Mouse (Mus musculus): ENCODE measurements around the gene Ttc33. TPM values are rescaled to one million over a fixed set of nuclear protein-coding genes. Genes with fewer than 3 reads are reported as not detected.
A peak's percentile ranks its signal among the peaks of the same experiment; 100 is the strongest.

Gene Ttc33
- total and polyA plus RNA-seq, 3 experiments = 14.8 to 63.5 (median 47.8) TPM

DNA sequence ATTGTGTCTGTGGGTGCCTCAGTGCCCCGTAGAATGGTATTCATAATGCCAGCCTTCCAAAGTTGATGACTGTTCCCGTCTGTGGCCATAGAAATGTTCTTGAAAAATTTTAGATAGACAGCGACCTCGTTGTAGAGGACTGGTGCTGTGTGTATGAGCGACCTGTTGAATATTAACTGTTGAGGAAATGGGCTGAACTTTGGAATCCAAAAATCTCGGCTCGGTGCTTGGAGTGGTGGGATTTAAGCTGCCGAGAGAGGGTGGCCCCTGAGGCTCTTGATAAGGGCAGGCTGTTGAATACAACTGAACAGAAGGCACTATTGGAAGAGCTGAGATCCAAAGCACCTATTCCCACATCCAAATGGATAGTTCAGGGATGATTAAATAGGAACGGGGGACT is 30.7 kb upstream of the Ttc33 start:
- Histone ChIP-seq H3K9me3 (replicated peaks) (no peaks in the 10 kb centered on the region), H3K36me3 (replicated peaks) (peaks cover 55% of the 10 kb centered on the region), H3K27me3 (ENCODE audit: insufficient read depth, low read length) (no peaks in the 10 kb centered on the region), H3K4me1 (ENCODE audit: insufficient read depth, low read depth, low read length) (peaks cover 74% of the 10 kb centered on the region), H3K4me3 (ENCODE audit: low read depth, low read length) (no peak overlapping the region; the same call in 1 of the 2 replicates)
- no peak for ATAC-seq (ENCODE audit: extremely low read depth, insufficient number of reproducible peaks, low FRiP score, poor library complexity, severe bottlenecking)
- TF ChIP-seq CTCF (IDR thresholded peaks at IDR 0.05; ENCODE audit: low read depth, low read length) (no peak), GATA2 (IDR thresholded peaks at IDR 0.05; ENCODE audit: borderline replicate concordance, low read depth, low read length) (no peak)
- no peak for DNase-seq (ENCODE audit: low spot score)

DNA sequence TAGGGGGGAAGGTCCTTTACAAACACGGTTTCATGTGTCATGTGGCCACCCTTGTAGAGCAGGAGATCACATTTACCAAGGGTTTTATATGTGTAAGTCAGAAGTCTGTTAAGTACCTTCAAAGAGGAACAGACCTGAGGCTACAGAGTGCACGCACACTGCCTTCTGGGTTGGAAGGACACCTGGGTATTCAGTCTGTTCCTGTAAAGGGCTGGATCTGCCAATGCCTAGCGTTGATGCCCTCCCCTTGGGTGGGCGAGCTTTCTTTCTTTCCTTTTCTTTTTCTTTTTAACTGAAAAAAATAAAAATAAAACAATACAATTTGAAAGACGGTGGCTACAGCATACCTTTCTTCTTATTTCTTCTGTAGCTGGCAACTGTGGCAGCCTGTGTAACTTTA is 30.2 kb upstream of the Ttc33 start:
- peaks cover 71% of the 10 kb centered on the region for H3K4me1 ChIP-seq (ENCODE audit: insufficient read depth, low read depth, low read length)
- peak; percentile 19; the same call in 1 of the 2 replicates for ATAC-seq (ENCODE audit: extremely low read depth, insufficient number of reproducible peaks, low FRiP score, poor library complexity, severe bottlenecking)

DNA sequence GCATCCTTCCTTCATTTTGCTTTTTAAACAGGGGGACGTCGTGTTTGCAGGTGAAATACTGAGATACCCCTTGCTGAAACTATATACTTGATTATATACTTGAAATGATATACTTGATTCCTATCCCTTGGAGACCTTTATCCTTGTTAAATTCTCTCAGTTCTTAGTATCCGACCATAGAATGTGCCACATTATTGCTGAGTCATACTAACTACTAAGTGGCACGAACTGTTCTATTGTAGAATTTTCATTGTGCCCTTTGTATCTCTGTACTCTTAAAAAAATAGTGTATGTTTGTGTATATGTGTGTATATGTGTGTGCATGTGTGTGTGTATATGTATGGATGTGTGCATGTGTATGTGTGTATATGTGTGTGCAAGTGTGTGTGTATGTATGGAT is 29.0 kb upstream of the Ttc33 start:
- H3K4me1 ChIP-seq (ENCODE audit: insufficient read depth, low read depth, low read length) = peaks cover 61% of the 10 kb centered on the region
- DNase-seq (ENCODE audit: low spot score) (no peak), ATAC-seq (ENCODE audit: extremely low read depth, insufficient number of reproducible peaks, low FRiP score, poor library complexity, severe bottlenecking) (peak; percentile 55)
- H3K4me3 ChIP-seq (ENCODE audit: low read depth, low read length) = no peak overlapping the region; the same call in 1 of the 2 replicates
- no peaks in the 10 kb centered on the region for H3K9me3 ChIP-seq (replicated peaks)
- no peaks in the 10 kb centered on the region for H3K27me3 ChIP-seq (ENCODE audit: insufficient read depth, low read length)
- TF ChIP-seq POLR2AphosphoS5 (IDR thresholded peaks at IDR 0.05; ENCODE audit: insufficient replicate concordance, low read depth, low read length) (no peak), TAL1 (conservative IDR thresholded peaks at IDR 0.05; ENCODE audit: low read depth, low read length) (no peak), GATA1 (IDR thresholded peaks at IDR 0.05; ENCODE audit: borderline replicate concordance, low read length) (no peak), CTCF (IDR thresholded peaks at IDR 0.05; ENCODE audit: low read depth, low read length) (no peak), GATA2 (IDR thresholded peaks at IDR 0.05; ENCODE audit: borderline replicate concordance, low read depth, low read length) (no peak)
- peaks cover 55% of the 10 kb centered on the region for H3K36me3 ChIP-seq (replicated peaks)

More for the DNA sequence above, 30.2 kb upstream of the Ttc33 start:
- H3K36me3 ChIP-seq (replicated peaks) = peaks cover 55% of the 10 kb centered on the region
- H3K4me3 ChIP-seq (ENCODE audit: low read depth, low read length) = no peak overlapping the region; the same call in 1 of the 2 replicates
- no peak for DNase-seq (ENCODE audit: low spot score)
- no peaks in the 10 kb centered on the region for H3K9me3 ChIP-seq (replicated peaks)
- H3K27me3 ChIP-seq (ENCODE audit: insufficient read depth, low read length) = no peaks in the 10 kb centered on the region
- TF ChIP-seq CTCF (IDR thresholded peaks at IDR 0.05; ENCODE audit: low read depth, low read length) (no peak), TAL1 (conservative IDR thresholded peaks at IDR 0.05; ENCODE audit: low read depth, low read length) (no peak), POLR2AphosphoS5 (IDR thresholded peaks at IDR 0.05; ENCODE audit: insufficient replicate concordance, low read depth, low read length) (no peak), GATA1 (IDR thresholded peaks at IDR 0.05; ENCODE audit: borderline replicate concordance, low read length) (no peak)

DNA sequence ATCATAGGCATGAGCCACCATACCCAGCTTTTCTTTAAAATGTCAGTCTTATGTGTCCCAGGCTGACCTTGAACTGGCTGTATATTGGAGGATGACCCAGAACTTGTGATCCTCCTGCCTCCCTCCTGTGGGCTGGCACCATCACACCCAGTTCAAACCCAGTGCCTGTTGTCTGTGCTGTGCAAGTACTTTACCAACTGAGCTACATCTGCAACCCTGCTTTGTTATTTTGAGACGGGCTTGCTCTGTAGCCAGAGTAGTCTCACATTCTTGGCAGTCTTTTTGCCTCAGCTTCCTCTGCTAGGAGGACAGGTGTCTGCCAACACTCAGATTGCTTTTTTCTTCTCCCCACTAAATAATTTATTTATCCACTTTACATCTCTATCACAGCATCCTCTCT is 27.9 kb upstream of the Ttc33 start:
- TF ChIP-seq CTCF (IDR thresholded peaks at IDR 0.05; ENCODE audit: low read depth, low read length) = no peak
- no peak for TF ChIP-seq GATA2 (IDR thresholded peaks at IDR 0.05; ENCODE audit: borderline replicate concordance, low read depth, low read length)
- no peak for TF ChIP-seq GATA1 (IDR thresholded peaks at IDR 0.05; ENCODE audit: borderline replicate concordance, low read length)
- no peak for TF ChIP-seq TAL1 (conservative IDR thresholded peaks at IDR 0.05; ENCODE audit: low read depth, low read length)
- no peak for TF ChIP-seq POLR2AphosphoS5 (IDR thresholded peaks at IDR 0.05; ENCODE audit: insufficient replicate concordance, low read depth, low read length)
- no peaks in the 10 kb centered on the region for H3K27me3 ChIP-seq (ENCODE audit: insufficient read depth, low read length)
- H3K4me3 ChIP-seq (ENCODE audit: low read depth, low read length) = no peak overlapping the region
- DNase-seq (ENCODE audit: low spot score) (no peak), ATAC-seq (ENCODE audit: extremely low read depth, insufficient number of reproducible peaks, low FRiP score, poor library complexity, severe bottlenecking) (no peak)
- no peaks in the 10 kb centered on the region for H3K9me3 ChIP-seq (replicated peaks)
- peaks cover 55% of the 10 kb centered on the region for H3K4me1 ChIP-seq (ENCODE audit: insufficient read depth, low read depth, low read length)
- H3K36me3 ChIP-seq (replicated peaks) = peaks cover 50% of the 10 kb centered on the region

DNA sequence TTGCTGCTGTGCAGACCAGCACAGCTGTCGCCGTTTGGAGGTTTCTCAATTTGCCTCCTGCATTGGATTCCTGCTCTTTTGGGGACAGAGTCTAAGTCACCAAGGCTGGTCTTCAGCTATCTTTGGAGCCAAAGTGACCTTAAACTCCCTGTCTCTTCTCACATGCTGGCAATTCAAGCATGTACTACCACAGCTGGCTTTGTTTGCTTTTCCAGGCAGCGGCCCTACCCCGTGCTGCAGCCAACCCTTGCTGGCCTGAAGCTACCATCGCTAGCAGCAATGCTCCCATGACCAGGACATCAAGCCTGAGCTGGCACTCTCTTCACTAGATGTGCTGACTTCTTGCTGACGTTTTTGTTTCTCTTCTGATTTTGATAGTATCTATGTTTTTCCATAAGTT is 26.5 kb upstream of the Ttc33 start:
- DNase-seq (ENCODE audit: low spot score) = no peak
- no peak overlapping the region for H3K4me3 ChIP-seq (ENCODE audit: low read depth, low read length)
- peaks cover 60% of the 10 kb centered on the region for H3K36me3 ChIP-seq (replicated peaks)
- no peak for TF ChIP-seq GATA1 (IDR thresholded peaks at IDR 0.05; ENCODE audit: borderline replicate concordance, low read length)
- no peak for TF ChIP-seq GATA2 (IDR thresholded peaks at IDR 0.05; ENCODE audit: borderline replicate concordance, low read depth, low read length)
- no peak for TF ChIP-seq POLR2AphosphoS5 (IDR thresholded peaks at IDR 0.05; ENCODE audit: insufficient replicate concordance, low read depth, low read length)
- TF ChIP-seq TAL1 (conservative IDR thresholded peaks at IDR 0.05; ENCODE audit: low read depth, low read length) = no peak
- TF ChIP-seq CTCF (IDR thresholded peaks at IDR 0.05; ENCODE audit: low read depth, low read length) = no peak
- H3K27me3 ChIP-seq (ENCODE audit: insufficient read depth, low read length) = no peaks in the 10 kb centered on the region
- H3K9me3 ChIP-seq (replicated peaks) = no peaks in the 10 kb centered on the region
- peaks cover 50% of the 10 kb centered on the region for H3K4me1 ChIP-seq (ENCODE audit: insufficient read depth, low read depth, low read length)
- no peak for ATAC-seq (ENCODE audit: extremely low read depth, insufficient number of reproducible peaks, low FRiP score, poor library complexity, severe bottlenecking)

DNA sequence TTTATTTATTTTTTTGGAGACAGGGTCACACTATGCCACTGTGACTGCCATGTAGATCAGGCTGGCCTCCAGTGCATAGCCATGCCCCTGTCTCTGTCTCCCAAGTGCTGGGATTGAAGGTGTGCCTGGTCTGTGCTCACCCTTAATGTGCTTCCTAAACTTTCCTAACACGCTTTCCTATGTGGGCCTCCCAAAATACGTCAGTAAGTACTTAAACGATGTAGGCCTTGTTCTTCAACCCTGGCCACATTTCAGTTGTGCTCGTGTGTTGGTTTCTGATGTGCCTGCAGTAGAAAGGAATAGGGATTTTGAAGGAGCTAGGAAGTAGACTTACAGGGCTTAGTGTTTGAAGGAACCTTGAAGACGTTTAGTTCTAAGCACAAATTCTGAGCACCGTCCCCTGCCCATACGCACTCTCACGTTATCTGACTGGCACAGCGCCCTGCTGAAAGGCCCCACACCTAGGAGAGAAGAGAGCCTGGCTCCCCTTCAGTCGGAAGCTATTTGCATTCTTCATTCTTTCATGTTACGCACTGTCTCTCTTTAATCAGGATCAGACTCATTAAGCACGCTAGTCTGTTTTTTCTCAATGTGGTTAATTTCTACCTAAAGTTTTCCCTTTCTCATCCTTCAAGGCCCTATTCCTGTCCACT is 20.1 kb upstream of the Ttc33 start:
- Histone ChIP-seq H3K4me1 (ENCODE audit: insufficient read depth, low read depth, low read length) (no peaks in the 10 kb centered on the region), H3K4me3 (ENCODE audit: low read depth, low read length) (no peak overlapping the region), H3K36me3 (replicated peaks) (peaks cover 80% of the 10 kb centered on the region), H3K9me3 (replicated peaks) (no peaks in the 10 kb centered on the region), H3K27me3 (ENCODE audit: insufficient read depth, low read length) (no peaks in the 10 kb centered on the region)
- TF ChIP-seq GATA1 (IDR thresholded peaks at IDR 0.05; ENCODE audit: borderline replicate concordance, low read length) (no peak), TAL1 (conservative IDR thresholded peaks at IDR 0.05; ENCODE audit: low read depth, low read length) (no peak)
- no peak for ATAC-seq (ENCODE audit: extremely low read depth, insufficient number of reproducible peaks, low FRiP score, poor library complexity, severe bottlenecking)
- no peak for DNase-seq (ENCODE audit: low spot score)
